Mouse (Mus musculus) CD8-positive naive resting alpha-beta T cell, adult 57 days (primary cell): Measurements from ENCODE around the gene Zscan4-ps2. TPM values are rescaled to one million over a fixed set of nuclear protein-coding genes. Genes with fewer than 3 reads are reported as not detected.

Experiments used
- total RNA-seq: library from RNA; stranded (reverse); gene quantifications from one replicate; pipeline ENCODE4 v1.2.4, GENCODE M21; 2023

The Zscan4-ps2 gene
- not detected for total RNA-seq

GRCm38 (mm10) chr7:11514010-11514409 lies at the start of gene Zscan4-ps2:
Gene Zscan4-ps2, plus strand, starts transcription at chr7:11514310.

Other genes with a start within 250 kb of the Zscan4-ps2 start
- gene Zscan4e, start 203.6 kb upstream of the Zscan4-ps2 start, total RNA-seq: not detected
- gene Zscan4f, start 116.4 kb upstream of the Zscan4-ps2 start, total RNA-seq: not detected
- not detected for gene Zscan4-ps3, start 95.0 kb downstream of the Zscan4-ps2 start, total RNA-seq
- gene Vmn1r72, start 165.8 kb downstream of the Zscan4-ps2 start, total RNA-seq: not detected
- gene Vmn1r73, start 216.0 kb downstream of the Zscan4-ps2 start, total RNA-seq: not detected